Mouse (Mus musculus) cerebral cortex, adult 2 months (tissue): ENCODE data around the gene Clic1.

Source experiments
- WGBS: fragments of 180-500 bp; shearing (Covaris S2); methylation state at CpG from one replicate; pipeline ENCODE4 v1.1.7; 2018; 5-methylcytosine and 5-hydroxymethylcytosine counted together

Clic1 gene

GRCm38 (mm10) chr17:35049561-35050016, at the start of gene Clic1:
Gene Clic1 (plus strand): TSS chr17:35049966.
- 22% methylated on average over 11 of the region's 11 CpGs for WGBS

GRCm38 (mm10) chr17:35000717-35001451, 48.9 kb upstream of the Clic1 start, which contains the start of gene Vars:
Gene Vars (plus strand): TSS chr17:35000987.
- under 1% methylated on average over 83 of the region's 83 CpGs for WGBS

- WGBS, result 3% methylated on average over 35 of the region's 35 CpGs
Measured at GRCm38 (mm10) chr17:35001452-35002152, 48.2 kb upstream of the Clic1 start.

GRCm38 (mm10) chr17:35002153-35002865, 47.5 kb upstream of the Clic1 start:
- 15% methylated on average over 12 of the region's 12 CpGs for WGBS

GRCm38 (mm10) chr17:35003022-35003838, 46.5 kb upstream of the Clic1 start:
- WGBS, result 71% methylated on average over 9 of the region's 9 CpGs

- 96% methylated on average over 17 of the region's 17 CpGs for WGBS
Measured at GRCm38 (mm10) chr17:35004075-35004717, 45.6 kb upstream of the Clic1 start.

- WGBS, result 89% methylated on average over 10 of the region's 10 CpGs
Measured at GRCm38 (mm10) chr17:35005158-35005557, 44.6 kb upstream of the Clic1 start.

- WGBS, result 96% methylated on average over 4 of the region's 5 CpGs
Measured at GRCm38 (mm10) chr17:35005902-35006301, 43.9 kb upstream of the Clic1 start.

- WGBS, result 96% methylated on average over 7 of the region's 7 CpGs
Measured at GRCm38 (mm10) chr17:35007387-35007991, 42.3 kb upstream of the Clic1 start.

GRCm38 (mm10) chr17:35009586-35009985, 40.2 kb upstream of the Clic1 start:
- 84% methylated on average over 7 of the region's 7 CpGs for WGBS

- 91% methylated on average over 8 of the region's 8 CpGs for WGBS
Measured at GRCm38 (mm10) chr17:35011440-35011839, 38.3 kb upstream of the Clic1 start.

GRCm38 (mm10) chr17:35012430-35012829, 37.3 kb upstream of the Clic1 start:
- WGBS, result 91% methylated on average over 13 of the region's 13 CpGs

GRCm38 (mm10) chr17:35013221-35013620, 36.5 kb upstream of the Clic1 start:
- 87% methylated on average over 6 of the region's 6 CpGs for WGBS

GRCm38 (mm10) chr17:35015296-35015695, 34.5 kb upstream of the Clic1 start:
- WGBS, result 92% methylated on average over 16 of the region's 16 CpGs

- 51% methylated on average over 12 of the region's 12 CpGs for WGBS
Measured at GRCm38 (mm10) chr17:35016376-35016775, 33.4 kb upstream of the Clic1 start, which contains the start of gene Vwa7. Gene Vwa7 (plus strand): TSS chr17:35016579.

GRCm38 (mm10) chr17:35016791-35017705, 32.7 kb upstream of the Clic1 start:
- WGBS, result 83% methylated on average over 10 of the region's 10 CpGs

GRCm38 (mm10) chr17:35017706-35018030, 32.1 kb upstream of the Clic1 start:
- 73% methylated on average over 14 of the region's 14 CpGs for WGBS

- WGBS, result 90% methylated on average over 3 of the region's 3 CpGs
Measured at GRCm38 (mm10) chr17:35018171-35018570, 31.6 kb upstream of the Clic1 start.

- WGBS, result 89% methylated on average over 11 of the region's 11 CpGs
Measured at GRCm38 (mm10) chr17:35019894-35020293, 29.9 kb upstream of the Clic1 start.
